Mouse (Mus musculus): ENCODE data around the gene Cx3cl1.

DNA sequence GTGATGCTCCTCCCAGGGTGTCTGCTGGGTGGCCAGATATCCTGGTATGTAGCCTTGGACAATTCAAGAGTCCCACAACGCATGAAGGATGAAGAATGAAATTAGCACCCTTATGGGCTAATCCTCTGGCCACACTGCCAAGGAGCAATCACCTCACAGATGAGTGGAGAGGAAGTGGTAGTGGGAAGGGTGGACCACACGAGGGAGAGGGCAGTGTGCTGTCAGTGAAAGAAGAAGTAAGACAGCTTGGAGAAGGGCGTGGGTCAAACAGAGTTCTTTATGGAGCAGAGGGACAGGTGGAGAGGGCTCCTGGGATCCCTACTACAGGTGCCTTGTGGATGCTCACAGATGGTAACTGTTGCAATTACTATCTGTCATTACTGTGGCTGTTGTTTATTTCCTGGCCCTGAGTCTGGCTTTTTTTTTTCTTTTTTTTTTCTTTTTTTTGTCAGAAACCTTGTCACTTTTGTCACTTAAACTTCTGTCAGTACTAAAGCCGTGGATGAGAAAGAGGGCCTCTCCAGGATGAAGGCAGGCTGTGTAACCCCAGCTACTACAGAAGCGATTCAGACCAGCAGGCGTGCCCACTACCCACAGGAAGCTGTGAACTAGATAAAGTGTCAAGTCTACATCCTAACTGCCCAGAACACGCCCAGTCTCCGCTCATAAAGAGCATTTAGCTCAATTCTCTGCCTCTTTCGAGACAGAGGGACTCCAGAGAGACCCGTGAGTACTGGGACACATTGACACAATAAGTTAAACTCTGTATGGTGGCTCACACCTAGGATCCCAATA, 32.9 kb downstream of the Cx3cl1 start:
- TF ChIP-seq CTCF (IDR thresholded peaks at IDR 0.05; ENCODE audit: low read depth, low read length): no peak
- no peak for TF ChIP-seq TAL1 (conservative IDR thresholded peaks at IDR 0.05; ENCODE audit: low read depth, low read length)
